Mouse (Mus musculus) erythroblast, embryonic 14.5 days (primary cell): Measurements from ENCODE around the gene Ppm1l. TPM values are rescaled to one million over a fixed set of nuclear protein-coding genes. Genes with fewer than 3 reads are reported as not detected.
"Not testable (repeated sequence)": the region's sequence is repeated elsewhere in the genome, so short reads cannot be mapped to it uniquely, and the experiment has no call there.

Experiments
- H3K27me3 ChIP-seq: 2 replicates; pipeline ENCODE4 v1.6.1; 2012; ENCODE audit warnings: inconsistent platforms; ENCODE audit not compliant: control insufficient read depth
- H3K36me3 ChIP-seq: 2 replicates; pipeline ENCODE4 v1.6.1; 2012; ENCODE audit warnings: mild to moderate bottlenecking, inconsistent platforms; ENCODE audit not compliant: control insufficient read depth
- H3K4me1 ChIP-seq: 2 replicates; pipeline ENCODE4 v1.6.1; 2012; ENCODE audit warnings: inconsistent platforms; ENCODE audit not compliant: control insufficient read depth
- H3K4me3 ChIP-seq: replicated peaks from 2 replicates; pipeline ENCODE3; 2012; ENCODE audit warnings: moderate library complexity, mild to moderate bottlenecking, inconsistent platforms
- H3K9me3 ChIP-seq: 2 replicates; pipeline ENCODE4 v1.6.1; 2012; ENCODE audit warnings: low read length, inconsistent platforms, mixed read lengths; ENCODE audit not compliant: control insufficient read depth
- GATA1 ChIP-seq: IDR thresholded peaks from 2 replicates; pipeline ENCODE4 v1.6.1; 2012; ENCODE audit warnings: low read length, inconsistent platforms, mixed read lengths
- TAL1 ChIP-seq: IDR thresholded peaks from 3 replicates; pipeline ENCODE4 v1.6.1; 2012; ENCODE audit warnings: low read length, inconsistent platforms, mixed read lengths
- polyA plus RNA-seq: library from polyadenylated mRNA; stranded (reverse); fragments of >175 nt; gene quantifications from 2 replicates; pipeline ENCODE4 v1.2.3, GENCODE M21; 2012

The Ppm1l gene
- polyA plus RNA-seq, 1 experiment, result 0.28 TPM

DNA sequence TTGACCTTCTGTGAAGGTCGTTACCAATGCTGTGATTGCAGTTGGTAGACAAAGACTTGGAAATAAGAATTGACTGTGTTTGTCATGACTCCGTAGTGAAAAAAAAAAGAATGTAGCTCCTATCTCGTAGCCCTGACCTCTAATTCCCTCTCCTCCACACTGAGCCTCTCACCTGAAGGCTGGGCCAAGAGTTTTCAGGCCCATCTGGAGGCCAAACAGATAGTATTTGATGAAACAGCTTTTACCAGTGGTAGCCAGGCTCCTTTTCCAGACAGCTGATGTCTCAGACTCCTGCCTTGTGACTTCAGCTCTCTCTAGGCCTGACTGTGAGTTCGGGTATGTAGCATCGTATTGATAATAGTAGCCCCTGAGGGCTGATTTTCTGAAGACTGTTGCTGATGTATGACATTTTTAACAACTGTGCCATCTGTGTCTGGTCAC, 45.7 kb downstream of the Ppm1l start:
- Histone ChIP-seq H3K27me3 (no peaks in the 10 kb centered on the region), H3K36me3 (no peaks in the 10 kb centered on the region), H3K4me1 (peaks cover 3% of the 10 kb centered on the region; the same call in 1 of the 2 replicates), H3K4me3 (no peak overlapping the region), H3K9me3 (no peaks in the 10 kb centered on the region)
- TF ChIP-seq TAL1, result no peak
- no peak for TF ChIP-seq GATA1

DNA sequence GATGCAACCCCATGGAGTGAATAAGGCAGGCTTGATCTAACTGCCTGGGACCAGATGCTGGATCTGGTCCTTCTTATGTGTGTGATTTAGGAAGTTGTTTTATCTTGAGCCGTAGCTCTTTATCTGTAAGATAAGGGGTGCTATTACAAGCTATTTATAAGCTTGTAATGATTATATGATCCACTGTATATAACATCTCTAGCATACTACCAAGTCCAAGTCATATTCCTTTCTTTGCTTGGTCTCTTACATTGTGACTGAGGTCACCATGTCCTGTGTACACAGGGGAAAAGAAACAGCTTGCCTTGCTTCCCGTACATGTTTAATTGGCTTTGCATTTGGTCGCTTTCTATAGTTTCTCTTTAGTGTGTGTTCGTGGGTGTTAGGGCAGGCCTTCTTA, 46.2 kb downstream of the Ppm1l start:
- TF ChIP-seq TAL1, result no peak
- TF ChIP-seq GATA1, result no peak
- no peaks in the 10 kb centered on the region for H3K36me3 ChIP-seq
- no peak overlapping the region for H3K4me3 ChIP-seq
- no peaks in the 10 kb centered on the region for H3K9me3 ChIP-seq
- H3K27me3 ChIP-seq, result no peaks in the 10 kb centered on the region
- H3K4me1 ChIP-seq, result peaks cover 3% of the 10 kb centered on the region; the same call in 1 of the 2 replicates

DNA sequence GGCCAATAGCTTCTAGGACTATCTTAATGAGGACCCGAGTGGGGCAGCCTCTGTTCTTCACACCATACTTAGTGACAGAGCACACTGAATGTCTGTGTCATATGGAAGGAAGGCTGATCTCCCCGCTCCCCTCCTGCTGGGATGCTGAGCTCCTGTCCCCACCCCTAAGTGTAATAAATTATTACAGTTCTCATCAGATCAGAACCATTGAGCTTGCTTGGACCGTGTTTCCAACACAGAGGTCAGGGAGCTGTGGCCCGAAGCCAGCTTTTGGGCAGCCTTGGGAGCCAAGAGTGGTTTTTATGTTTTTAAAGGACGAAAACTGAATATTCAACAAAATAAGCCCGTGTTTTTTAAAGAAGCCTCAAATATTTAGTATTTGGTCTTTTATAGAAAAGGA, 47.5 kb downstream of the Ppm1l start:
- Histone ChIP-seq H3K4me1 (peaks cover 3% of the 10 kb centered on the region; the same call in 1 of the 2 replicates), H3K4me3 (no peak overlapping the region), H3K9me3 (no peaks in the 10 kb centered on the region), H3K36me3 (no peaks in the 10 kb centered on the region), H3K27me3 (no peaks in the 10 kb centered on the region)
- no peak for TF ChIP-seq TAL1
- TF ChIP-seq GATA1, result no peak

DNA sequence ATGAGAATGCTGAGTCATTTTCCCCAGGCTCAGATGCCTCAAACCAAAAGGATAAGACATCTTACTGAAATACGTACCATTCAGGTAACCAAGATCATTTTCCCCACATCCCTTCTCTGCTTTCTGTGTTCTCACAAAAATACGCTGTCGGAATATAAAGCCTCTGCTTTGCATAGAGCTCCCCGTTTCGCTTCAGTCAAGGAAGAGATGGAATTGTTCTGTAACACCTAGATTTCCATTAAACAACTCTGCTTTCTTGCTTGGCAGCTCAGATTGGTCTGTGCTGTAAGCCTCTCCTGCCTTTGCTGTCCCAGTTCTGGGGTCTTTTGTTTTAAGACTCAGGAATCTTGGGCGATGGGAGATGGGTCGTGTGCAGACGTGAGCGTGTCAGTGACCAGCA, 51.3 kb downstream of the Ppm1l start:
- TF ChIP-seq TAL1 (no peak), GATA1 (no peak)
- Histone ChIP-seq H3K9me3 (peaks cover 2% of the 10 kb centered on the region; the same call in 1 of the 2 replicates), H3K4me3 (no peak overlapping the region)

DNA sequence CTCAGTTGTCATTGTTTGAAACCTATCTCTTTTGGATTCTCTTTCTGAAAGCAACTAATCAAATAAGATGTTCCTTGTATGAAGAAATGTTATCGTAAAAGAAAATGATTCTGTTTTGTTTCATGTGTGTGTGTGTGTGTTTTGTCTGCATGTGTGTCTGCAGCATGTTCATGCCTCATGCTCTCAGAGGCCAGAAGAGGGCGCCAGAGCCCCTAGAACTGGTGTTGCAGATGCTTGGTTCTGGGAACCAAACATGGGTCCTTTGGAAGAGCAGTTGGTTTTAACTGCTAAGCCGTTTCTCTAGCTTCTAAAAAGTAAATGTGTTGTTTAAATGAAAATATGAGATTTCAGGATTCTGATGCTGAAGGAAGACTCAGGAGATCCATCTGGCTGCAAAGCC, 56.1 kb downstream of the Ppm1l start:
- TF ChIP-seq TAL1 (no peak), GATA1 (no peak)
- Histone ChIP-seq H3K27me3 (no peaks in the 10 kb centered on the region), H3K36me3 (no peaks in the 10 kb centered on the region), H3K4me3 (no peak overlapping the region), H3K9me3 (peaks cover 2% of the 10 kb centered on the region; the same call in 1 of the 2 replicates), H3K4me1 (peaks cover 2% of the 10 kb centered on the region)

More for the DNA sequence above, 51.3 kb downstream of the Ppm1l start:
- no peaks in the 10 kb centered on the region for H3K36me3 ChIP-seq
- no peaks in the 10 kb centered on the region for H3K27me3 ChIP-seq
- H3K4me1 ChIP-seq, result peaks cover 2% of the 10 kb centered on the region; the same call in 1 of the 2 replicates

DNA sequence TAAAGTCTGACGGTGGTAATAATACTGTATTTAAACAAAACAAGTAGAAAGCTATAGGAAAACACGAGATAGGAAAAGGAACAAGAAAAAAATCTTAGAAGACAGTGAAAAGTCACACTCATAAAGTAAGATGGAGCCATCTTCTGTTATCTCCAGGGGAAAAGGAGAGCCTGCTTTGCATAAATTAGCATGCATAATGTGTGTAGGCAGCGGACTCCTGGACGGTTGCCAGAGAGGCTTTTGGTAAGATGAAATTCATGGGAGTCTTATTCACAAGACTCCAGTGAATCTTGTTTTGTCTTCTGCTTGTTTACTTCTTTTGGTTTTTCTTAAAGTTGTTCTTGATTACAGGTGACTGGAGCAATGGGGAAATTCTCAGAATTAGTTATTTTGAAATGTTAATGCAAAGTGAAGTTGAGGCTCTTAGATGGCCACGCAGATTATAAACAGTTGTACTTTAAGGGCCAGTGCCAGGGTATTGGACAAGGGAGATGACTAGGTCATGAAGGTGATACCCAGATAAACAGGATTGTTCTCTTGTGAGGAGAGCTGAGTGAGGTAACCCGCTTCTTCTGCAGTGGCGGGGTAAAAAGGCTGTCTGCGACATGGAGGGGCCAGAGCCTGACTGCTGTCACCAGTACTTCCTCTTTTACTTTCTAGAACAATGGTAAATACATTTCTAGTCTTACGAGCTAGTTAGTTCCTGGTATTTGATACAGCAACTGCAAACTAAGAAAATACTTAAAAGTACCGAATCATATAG, 57.1 kb downstream of the Ppm1l start:
- TF ChIP-seq GATA1, result no peak
- TF ChIP-seq TAL1, result no peak
- Histone ChIP-seq H3K36me3 (no peaks in the 10 kb centered on the region), H3K27me3 (no peaks in the 10 kb centered on the region), H3K9me3 (peaks cover 2% of the 10 kb centered on the region; the same call in 1 of the 2 replicates), H3K4me1 (peaks cover 2% of the 10 kb centered on the region), H3K4me3 (no peak overlapping the region)

DNA sequence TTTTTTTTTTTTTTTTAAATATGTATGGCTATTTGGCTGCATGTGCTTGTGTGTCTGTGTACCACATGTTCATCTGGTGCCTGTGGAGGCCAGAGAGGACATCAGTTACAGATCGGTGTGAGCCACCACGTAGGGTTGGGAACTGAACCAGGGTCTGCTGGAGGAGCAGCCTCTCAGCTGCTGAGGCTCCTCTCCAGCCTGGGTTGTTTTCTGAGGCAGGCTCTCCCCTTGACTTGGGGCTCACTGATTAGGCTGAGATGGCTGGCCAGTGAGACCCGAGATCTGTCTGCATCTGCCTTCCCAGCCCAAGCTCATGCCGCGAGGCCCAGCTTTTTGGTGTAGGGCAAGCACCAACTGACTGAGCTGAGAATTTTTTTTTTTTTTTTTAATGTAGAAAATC, 57.9 kb downstream of the Ppm1l start:
- Histone ChIP-seq H3K4me3 (no peak overlapping the region), H3K9me3 (peaks cover 2% of the 10 kb centered on the region; the same call in 1 of the 2 replicates), H3K27me3 (no peaks in the 10 kb centered on the region), H3K4me1 (peaks cover 2% of the 10 kb centered on the region), H3K36me3 (no peaks in the 10 kb centered on the region)
- TF ChIP-seq TAL1, result no peak
- no peak for TF ChIP-seq GATA1

DNA sequence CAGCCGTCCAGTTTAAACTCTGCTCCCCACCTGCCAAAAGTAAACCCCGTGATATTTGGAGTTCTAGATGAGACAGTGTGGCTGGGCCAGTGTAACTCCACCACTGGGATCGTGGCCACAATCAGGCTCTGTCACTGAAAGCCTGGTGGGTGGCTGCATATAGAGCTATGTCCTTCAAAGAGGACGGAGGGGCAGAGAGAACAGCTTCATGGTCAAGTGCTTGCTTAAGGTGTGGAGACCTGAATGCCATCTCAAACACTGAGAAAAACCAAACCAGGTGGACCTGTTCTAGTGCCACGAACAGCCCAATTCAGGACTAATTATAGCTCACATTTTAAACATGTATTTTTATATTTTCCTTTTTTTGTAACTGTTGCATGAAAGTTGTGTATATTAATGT, 58.3 kb downstream of the Ppm1l start:
- Histone ChIP-seq H3K4me3 (no peak overlapping the region), H3K36me3 (no peaks in the 10 kb centered on the region), H3K4me1 (peaks cover 2% of the 10 kb centered on the region), H3K9me3 (peaks cover 2% of the 10 kb centered on the region; the same call in 1 of the 2 replicates), H3K27me3 (no peaks in the 10 kb centered on the region)
- no peak for TF ChIP-seq GATA1
- TF ChIP-seq TAL1, result no peak

DNA sequence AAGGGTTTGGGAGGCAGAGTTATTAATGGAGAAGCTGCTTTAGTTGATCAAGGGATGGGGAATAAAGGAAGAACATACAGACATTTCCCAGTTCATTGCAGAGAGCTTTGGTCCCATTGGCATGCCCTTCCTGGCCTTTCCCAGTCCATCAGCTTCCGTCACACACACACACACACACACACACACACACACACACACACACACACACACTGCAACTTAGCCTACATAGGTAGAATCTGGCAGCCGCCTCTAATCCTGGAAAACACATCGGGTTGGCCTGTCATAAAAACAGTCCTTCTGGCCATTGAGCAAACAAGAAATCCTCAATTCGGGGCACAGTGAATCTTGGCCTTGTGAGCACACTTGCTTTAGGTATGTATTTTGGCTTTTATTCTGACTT, 64.6 kb downstream of the Ppm1l start:
- no peak for TF ChIP-seq GATA1
- no peak for TF ChIP-seq TAL1
- Histone ChIP-seq H3K4me1 (no peaks in the 10 kb centered on the region), H3K9me3 (no peaks in the 10 kb centered on the region), H3K27me3 (no peaks in the 10 kb centered on the region), H3K36me3 (no peaks in the 10 kb centered on the region), H3K4me3 (no peak overlapping the region)

DNA sequence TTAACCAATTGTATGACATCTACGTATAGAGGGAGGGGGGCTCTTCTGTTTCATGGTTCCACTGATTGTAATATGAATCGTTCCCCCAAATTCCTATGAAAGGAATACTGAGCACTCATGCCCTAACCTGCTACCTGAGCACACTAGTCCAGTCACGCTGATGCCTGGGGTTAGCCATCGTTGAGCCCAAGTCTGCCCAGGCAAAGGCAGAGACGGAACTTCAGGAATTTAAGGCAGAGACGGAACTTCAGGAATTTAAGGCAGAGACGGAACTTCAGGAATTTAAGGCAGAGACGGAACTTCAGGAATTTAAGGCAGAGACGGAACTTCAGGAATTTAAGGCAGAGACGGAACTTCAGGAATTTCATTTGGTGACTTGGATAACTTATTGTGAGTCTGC, 75.2 kb downstream of the Ppm1l start:
- H3K9me3 ChIP-seq, H3K27me3 ChIP-seq, H3K4me3 ChIP-seq, H3K4me1 ChIP-seq, H3K36me3 ChIP-seq: not testable (repeated sequence)
